Mouse (Mus musculus): ENCODE results near the gene Pagr1a. TPM values are rescaled to one million over a fixed set of nuclear protein-coding genes. Genes with fewer than 3 reads are reported as not detected.

Pagr1a gene
- polyA plus RNA-seq, 1 experiment from 2014 or later = 76.1 TPM

DNA sequence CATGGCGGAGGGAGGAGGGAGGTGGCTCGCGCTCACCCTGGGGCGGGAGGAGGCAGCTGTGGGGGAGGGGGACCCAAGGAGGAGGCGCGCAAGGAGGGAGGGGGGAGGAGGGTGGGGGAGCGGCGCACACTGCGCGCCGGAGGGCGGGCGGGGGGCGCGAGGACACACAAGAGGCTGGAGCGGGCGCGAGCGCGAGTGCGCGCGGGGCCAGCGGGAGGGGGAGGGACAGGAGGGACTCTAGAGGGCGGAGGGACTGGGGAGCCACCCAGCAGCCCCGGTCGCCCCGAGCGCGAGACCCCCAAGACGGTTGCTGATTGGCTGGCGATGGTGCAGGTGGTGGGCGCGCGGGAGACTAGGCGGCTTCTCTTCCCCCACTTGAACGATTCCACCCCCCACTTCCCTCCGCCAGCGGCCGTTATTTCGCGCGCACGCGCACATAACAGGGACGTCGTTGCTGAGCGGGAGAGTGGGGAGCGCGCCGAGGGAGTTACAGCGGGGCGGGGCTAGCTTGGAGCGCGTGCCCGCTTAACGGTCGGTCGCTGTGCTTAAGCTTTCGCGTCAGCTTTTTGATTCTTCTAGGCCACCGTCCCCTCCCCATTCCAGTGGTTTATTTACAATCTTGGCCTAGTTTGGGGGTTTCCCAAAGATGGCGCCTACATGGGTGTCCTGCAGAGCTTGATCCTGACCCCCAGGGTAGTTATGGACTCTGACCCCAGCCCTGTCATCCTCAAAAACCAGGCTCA is 10.0 kb upstream of the Pagr1a start, which contains the start of gene Maz:
Gene Maz (minus strand): TSS at position 54 of the 743 bp plus-strand sequence.
- Histone ChIP-seq H3K27me3 (ENCODE audit: control insufficient read depth, insufficient read depth, low read length) (no peaks in the 10 kb centered on the region), H3K27ac (ENCODE audit: low read depth, low read length) (peak within 1 kb of the TSS; percentile 99), H3K9me3 (ENCODE audit: control insufficient read depth, low read length) (no peaks in the 10 kb centered on the region), H3K9ac (ENCODE audit: low read depth, low read length) (peak within 1 kb of the TSS; percentile 100), H3K36me3 (ENCODE audit: control insufficient read depth, insufficient read depth, low read length) (peaks cover 8% of the 10 kb centered on the region; the same call in 1 of the 2 replicates), H3K4me3 (ENCODE audit: low read depth, low read length) (peak within 1 kb of the TSS; percentile 98), H3K4me2 (replicated peaks; ENCODE audit: low read depth, low read length) (peak within 1 kb of the TSS; percentile 96), H3K4me1 (replicated peaks; ENCODE audit: control insufficient read depth, insufficient read depth, low read length) (peaks cover 17% of the 10 kb centered on the region)
- under 1% methylated on average over 45 of the region's 63 CpGs for WGBS
- DNase-seq (ENCODE audit: low spot score) (peak; percentile 100), ATAC-seq (ENCODE audit: low FRiP score) (peak; percentile 94)

DNA sequence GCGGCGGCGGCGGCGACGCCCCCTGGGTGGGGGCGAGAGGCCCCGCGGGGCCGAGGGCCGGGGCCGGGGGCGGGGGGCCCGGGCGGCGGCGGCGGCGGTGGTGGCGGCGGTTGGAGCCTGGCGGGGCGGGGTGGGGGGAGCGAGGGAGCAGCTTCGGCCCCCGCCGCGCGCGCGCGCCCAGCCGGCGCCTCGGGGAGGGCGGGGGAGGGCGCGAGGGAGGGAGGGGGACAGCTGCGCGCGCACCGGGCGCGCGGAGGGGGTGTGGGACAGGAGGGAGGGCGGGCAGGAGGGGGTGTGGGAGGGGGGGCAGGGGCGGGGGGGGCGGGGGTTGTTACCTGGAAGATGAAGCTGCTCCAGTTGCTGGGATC is 9.4 kb upstream of the Pagr1a start:
- Histone ChIP-seq H3K27ac (ENCODE audit: low read depth, low read length) (peak overlapping the region; percentile 99), H3K9ac (ENCODE audit: low read depth, low read length) (peak overlapping the region; percentile 100), H3K4me2 (replicated peaks; ENCODE audit: low read depth, low read length) (peak overlapping the region; percentile 96; the same call in 1 of the 2 replicates), H3K4me1 (replicated peaks; ENCODE audit: control insufficient read depth, insufficient read depth, low read length) (peaks cover 17% of the 10 kb centered on the region), H3K27me3 (ENCODE audit: control insufficient read depth, insufficient read depth, low read length) (no peaks in the 10 kb centered on the region), H3K4me3 (ENCODE audit: low read depth, low read length) (peak overlapping the region; percentile 98), H3K9me3 (ENCODE audit: control insufficient read depth, low read length) (no peaks in the 10 kb centered on the region), H3K36me3 (ENCODE audit: control insufficient read depth, insufficient read depth, low read length) (peaks cover 8% of the 10 kb centered on the region; the same call in 1 of the 2 replicates)
- ATAC-seq (ENCODE audit: low FRiP score) (peak; percentile 11; the same call in 1 of the 2 replicates), DNase-seq (ENCODE audit: low spot score) (peak; percentile 88)
- no CpG with 5 or more reads among the region's 48 CpGs for whole genome bisulfite sequencing

- Histone ChIP-seq H3K27ac (ENCODE audit: low read depth, low read length) (peak overlapping the region; percentile 99), H3K4me2 (replicated peaks; ENCODE audit: low read depth, low read length) (peak overlapping the region; percentile 96), H3K9ac (ENCODE audit: low read depth, low read length) (peak overlapping the region; percentile 100), H3K9me3 (ENCODE audit: control insufficient read depth, low read length) (no peaks in the 10 kb centered on the region), H3K4me3 (ENCODE audit: low read depth, low read length) (peak overlapping the region; percentile 98), H3K36me3 (ENCODE audit: control insufficient read depth, insufficient read depth, low read length) (peaks cover 5% of the 10 kb centered on the region; the same call in 1 of the 2 replicates), H3K27me3 (ENCODE audit: control insufficient read depth, insufficient read depth, low read length) (no peaks in the 10 kb centered on the region), H3K4me1 (replicated peaks; ENCODE audit: control insufficient read depth, insufficient read depth, low read length) (peaks cover 17% of the 10 kb centered on the region)
- 0% methylated on average over 7 of the region's 48 CpGs for WGBS
- DNase-seq (ENCODE audit: low spot score) = no peak
- ATAC-seq (ENCODE audit: low FRiP score) = peak; percentile 5; the same call in 1 of the 2 replicates
Measured at GRCm38 (mm10) chr7:127026161-127026600, 9.0 kb upstream of the Pagr1a start.

- H3K9ac ChIP-seq (ENCODE audit: low read depth, low read length) = peak overlapping the region; percentile 100
- H3K27me3 ChIP-seq (ENCODE audit: control insufficient read depth, insufficient read depth, low read length) = no peaks in the 10 kb centered on the region
- H3K9me3 ChIP-seq (ENCODE audit: control insufficient read depth, low read length) = no peaks in the 10 kb centered on the region
- peak overlapping the region; percentile 98 for H3K4me3 ChIP-seq (ENCODE audit: low read depth, low read length)
- DNase-seq (ENCODE audit: low spot score) (peak; percentile 76), ATAC-seq (ENCODE audit: low FRiP score) (no peak)
- WGBS = under 1% methylated on average over 49 of the region's 65 CpGs
- H3K4me1 ChIP-seq (replicated peaks; ENCODE audit: control insufficient read depth, insufficient read depth, low read length) = peaks cover 17% of the 10 kb centered on the region
- H3K36me3 ChIP-seq (ENCODE audit: control insufficient read depth, insufficient read depth, low read length) = peaks cover 4% of the 10 kb centered on the region; the same call in 1 of the 2 replicates
- H3K4me2 ChIP-seq (replicated peaks; ENCODE audit: low read depth, low read length) = peak overlapping the region; percentile 96
- peak overlapping the region; percentile 99 for H3K27ac ChIP-seq (ENCODE audit: low read depth, low read length)
Measured at GRCm38 (mm10) chr7:127025556-127026160, 8.5 kb upstream of the Pagr1a start.

DNA sequence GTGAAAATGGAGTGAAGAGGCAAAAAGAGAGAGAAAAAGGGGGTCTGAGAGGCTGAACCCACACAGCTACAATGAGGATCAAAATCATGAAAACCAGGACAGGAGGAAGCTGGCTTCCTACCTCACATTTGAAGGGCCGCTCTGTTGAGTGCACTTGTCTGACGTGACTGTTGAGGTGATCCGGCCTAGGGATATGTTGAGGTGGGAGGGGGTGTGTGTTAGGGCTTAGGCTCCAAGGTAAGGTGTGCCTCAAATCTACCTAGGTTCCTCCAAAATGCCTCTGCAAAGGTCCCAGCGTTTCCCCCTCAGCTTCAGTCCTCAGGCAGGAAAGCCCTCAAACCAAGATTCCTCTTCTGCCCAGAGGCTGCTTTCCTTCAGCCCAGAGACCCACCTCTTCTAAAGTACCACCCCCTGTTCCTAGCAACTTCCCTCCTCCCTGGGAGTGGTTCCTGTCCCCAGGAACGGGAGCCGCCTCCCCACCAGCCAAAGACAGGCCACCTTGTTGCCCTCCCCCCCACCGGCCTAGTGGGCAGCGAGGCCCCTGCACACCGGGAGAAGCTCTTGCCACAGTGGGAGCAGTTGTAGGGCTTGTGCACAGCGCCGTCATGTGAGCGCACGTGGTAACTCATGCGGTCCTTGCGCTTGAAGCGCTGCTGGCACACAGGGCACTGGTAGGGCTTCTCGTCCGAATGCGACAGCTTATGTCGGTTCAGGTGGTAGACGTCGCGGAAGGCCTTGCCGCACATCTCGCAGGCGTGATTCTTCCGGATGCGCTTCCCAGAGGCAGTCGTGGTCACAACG is 7.8 kb upstream of the Pagr1a start:
- 2% methylated on average over 30 of the region's 30 CpGs for WGBS
- H3K4me1 ChIP-seq (replicated peaks; ENCODE audit: control insufficient read depth, insufficient read depth, low read length) = peaks cover 20% of the 10 kb centered on the region
- DNase-seq (ENCODE audit: low spot score) = peak; percentile 80
- peaks cover 4% of the 10 kb centered on the region; the same call in 1 of the 2 replicates for H3K36me3 ChIP-seq (ENCODE audit: control insufficient read depth, insufficient read depth, low read length)
- H3K27ac ChIP-seq (ENCODE audit: low read depth, low read length) = peak overlapping the region; percentile 99
- H3K4me2 ChIP-seq (replicated peaks; ENCODE audit: low read depth, low read length) = peak overlapping the region; percentile 96
- peak; percentile 15 for ATAC-seq (ENCODE audit: low FRiP score)
- peak overlapping the region; percentile 98 for H3K4me3 ChIP-seq (ENCODE audit: low read depth, low read length)
- no peaks in the 10 kb centered on the region for H3K27me3 ChIP-seq (ENCODE audit: control insufficient read depth, insufficient read depth, low read length)
- H3K9ac ChIP-seq (ENCODE audit: low read depth, low read length) = peak overlapping the region; percentile 100
- no peaks in the 10 kb centered on the region for H3K9me3 ChIP-seq (ENCODE audit: control insufficient read depth, low read length)

DNA sequence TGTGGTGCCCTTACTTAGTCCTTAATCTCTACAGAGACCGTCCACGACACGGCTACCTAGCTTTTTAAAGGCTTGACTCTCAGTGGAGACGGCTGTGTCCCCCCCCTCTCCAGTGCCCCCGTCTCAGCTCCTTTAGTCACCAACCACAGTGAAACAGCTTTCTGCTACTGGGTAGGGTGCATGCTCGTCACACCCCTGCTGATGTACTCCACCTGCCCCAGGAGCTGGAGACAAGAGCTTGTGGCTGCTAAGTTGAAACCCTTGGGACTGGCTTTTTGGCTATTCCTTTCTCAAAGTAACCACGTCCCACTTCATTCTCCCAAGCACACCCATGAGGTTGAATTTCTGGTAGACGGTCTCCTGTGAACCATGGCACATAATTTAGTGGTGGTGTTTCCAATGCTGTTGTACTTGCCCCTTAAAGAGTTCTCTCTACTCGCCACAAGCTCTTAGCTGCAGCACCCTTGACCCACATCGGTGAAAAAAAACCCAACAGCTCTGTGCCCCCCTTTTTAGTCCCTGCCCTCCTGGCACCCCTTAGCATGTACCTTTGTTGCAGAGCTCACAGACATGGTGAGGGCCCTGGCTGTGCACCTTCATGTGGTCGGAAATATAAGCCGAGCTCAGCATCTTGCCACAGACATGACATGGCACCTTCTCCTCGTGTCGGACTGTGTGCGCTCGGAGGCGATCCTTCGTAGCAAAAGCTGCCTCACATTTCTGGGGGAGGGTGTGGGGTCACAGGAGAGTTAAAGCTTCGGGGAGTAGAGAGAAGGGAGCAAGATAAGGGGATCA is 6.9 kb upstream of the Pagr1a start:
- WGBS = 35% methylated on average over 19 of the region's 19 CpGs
- Histone ChIP-seq H3K9me3 (ENCODE audit: control insufficient read depth, low read length) (no peaks in the 10 kb centered on the region), H3K4me2 (replicated peaks; ENCODE audit: low read depth, low read length) (peak overlapping the region; percentile 96), H3K27me3 (ENCODE audit: control insufficient read depth, insufficient read depth, low read length) (no peaks in the 10 kb centered on the region), H3K36me3 (ENCODE audit: control insufficient read depth, insufficient read depth, low read length) (peaks cover 4% of the 10 kb centered on the region; the same call in 1 of the 2 replicates), H3K9ac (ENCODE audit: low read depth, low read length) (peak overlapping the region; percentile 100), H3K4me3 (ENCODE audit: low read depth, low read length) (peak overlapping the region; percentile 98), H3K4me1 (replicated peaks; ENCODE audit: control insufficient read depth, insufficient read depth, low read length) (peaks cover 22% of the 10 kb centered on the region), H3K27ac (ENCODE audit: low read depth, low read length) (peak overlapping the region; percentile 33)
- no peak for DNase-seq (ENCODE audit: low spot score)
- no peak for ATAC-seq (ENCODE audit: low FRiP score)

DNA sequence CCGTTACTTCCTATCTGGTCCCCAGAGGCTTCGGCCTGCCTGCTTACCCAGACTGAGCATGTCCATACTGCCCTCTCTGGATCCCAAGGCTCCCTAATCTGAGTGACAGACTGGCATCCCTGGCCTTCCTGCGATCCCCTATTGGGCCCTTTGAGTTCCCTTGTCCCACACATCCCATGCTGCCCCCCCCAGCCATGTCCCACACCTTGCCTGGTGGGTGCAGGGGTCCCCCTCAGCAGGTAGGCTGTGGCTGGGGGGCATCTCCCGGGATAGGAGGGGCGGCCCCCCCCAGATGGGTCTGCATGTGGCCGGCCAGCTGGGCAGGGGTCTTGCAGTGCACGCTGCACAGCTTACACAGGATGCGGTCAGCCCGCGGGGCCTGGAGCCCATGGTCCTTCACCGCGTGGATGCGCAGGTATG is 6.1 kb upstream of the Pagr1a start:
- H3K4me1 ChIP-seq (replicated peaks; ENCODE audit: control insufficient read depth, insufficient read depth, low read length) = peaks cover 25% of the 10 kb centered on the region
- peak overlapping the region; percentile 33; the same call in 1 of the 2 replicates for H3K27ac ChIP-seq (ENCODE audit: low read depth, low read length)
- peak overlapping the region; percentile 100 for H3K9ac ChIP-seq (ENCODE audit: low read depth, low read length)
- no peaks in the 10 kb centered on the region for H3K9me3 ChIP-seq (ENCODE audit: control insufficient read depth, low read length)
- H3K27me3 ChIP-seq (ENCODE audit: control insufficient read depth, insufficient read depth, low read length) = no peaks in the 10 kb centered on the region
- 82% methylated on average over 13 of the region's 13 CpGs for WGBS
- H3K4me3 ChIP-seq (ENCODE audit: low read depth, low read length) = peak overlapping the region; percentile 98
- H3K36me3 ChIP-seq (ENCODE audit: control insufficient read depth, insufficient read depth, low read length) = peaks cover 4% of the 10 kb centered on the region; the same call in 1 of the 2 replicates
- DNase-seq (ENCODE audit: low spot score) (no peak), ATAC-seq (ENCODE audit: low FRiP score) (no peak)
- H3K4me2 ChIP-seq (replicated peaks; ENCODE audit: low read depth, low read length) = peak overlapping the region; percentile 96

All from hindbrain, embryonic 11.5 days (tissue).